Mouse (Mus musculus): Measurements from ENCODE around the gene Adcy9. TPM values are rescaled to one million over a fixed set of nuclear protein-coding genes. Genes with fewer than 3 reads are reported as not detected.

Adcy9 gene
- polyA plus RNA-seq, 1 experiment from 2014 or later: 4.0 TPM

- no peak overlapping the region for H3K27ac ChIP-seq (ENCODE audit: low read depth, low read length)
- H3K9ac ChIP-seq (ENCODE audit: low read depth, low read length): no peak overlapping the region
- no peak for ATAC-seq
- peaks cover 8% of the 10 kb centered on the region for H3K4me1 ChIP-seq (ENCODE audit: control insufficient read depth, insufficient read depth, low read depth, low read length)
- no peaks in the 10 kb centered on the region for H3K27me3 ChIP-seq (replicated peaks; ENCODE audit: control insufficient read depth, insufficient read depth, low read length)
- 83% methylated on average over 5 of the region's 5 CpGs for WGBS
- no peaks in the 10 kb centered on the region for H3K9me3 ChIP-seq (ENCODE audit: control insufficient read depth, low read length)
- H3K4me3 ChIP-seq (ENCODE audit: low read length): no peak overlapping the region
- no peaks in the 10 kb centered on the region for H3K36me3 ChIP-seq (ENCODE audit: control insufficient read depth, insufficient read depth, low read length)
- no peak overlapping the region for H3K4me2 ChIP-seq (ENCODE audit: low read length)
Measured at GRCm38 (mm10) chr16:4423613-4424012, 3.3 kb upstream of the Adcy9 start.

- Histone ChIP-seq H3K4me3 (ENCODE audit: low read length) (no peak overlapping the region), H3K27me3 (replicated peaks; ENCODE audit: control insufficient read depth, insufficient read depth, low read length) (no peaks in the 10 kb centered on the region), H3K27ac (ENCODE audit: low read depth, low read length) (no peak overlapping the region), H3K36me3 (ENCODE audit: control insufficient read depth, insufficient read depth, low read length) (no peaks in the 10 kb centered on the region), H3K4me2 (ENCODE audit: low read length) (no peak overlapping the region), H3K4me1 (ENCODE audit: control insufficient read depth, insufficient read depth, low read depth, low read length) (peaks cover 14% of the 10 kb centered on the region), H3K9ac (ENCODE audit: low read depth, low read length) (no peak overlapping the region), H3K9me3 (ENCODE audit: control insufficient read depth, low read length) (no peaks in the 10 kb centered on the region)
- WGBS: 93% methylated on average over 3 of the region's 3 CpGs
- no peak for ATAC-seq
Measured at GRCm38 (mm10) chr16:4422991-4423390, 2.7 kb upstream of the Adcy9 start.

- H3K4me1 ChIP-seq (ENCODE audit: control insufficient read depth, insufficient read depth, low read depth, low read length): peaks cover 44% of the 10 kb centered on the region
Measured at GRCm38 (mm10) chr16:4419546-4420297, 576 bp downstream of the Adcy9 start.

GRCm38 (mm10) chr16:4418776-4419545, 1.3 kb downstream of the Adcy9 start:
- no peaks in the 10 kb centered on the region for H3K9me3 ChIP-seq (ENCODE audit: control insufficient read depth, low read length)
- no peaks in the 10 kb centered on the region for H3K36me3 ChIP-seq (ENCODE audit: control insufficient read depth, insufficient read depth, low read length)
- peak overlapping the region; percentile 87 for H3K27ac ChIP-seq (ENCODE audit: low read depth, low read length)
- peak overlapping the region; percentile 56 for H3K4me3 ChIP-seq (ENCODE audit: low read length)
- peaks cover 51% of the 10 kb centered on the region for H3K4me1 ChIP-seq (ENCODE audit: control insufficient read depth, insufficient read depth, low read depth, low read length)
- H3K27me3 ChIP-seq (replicated peaks; ENCODE audit: control insufficient read depth, insufficient read depth, low read length): no peaks in the 10 kb centered on the region
- H3K9ac ChIP-seq (ENCODE audit: low read depth, low read length): peak overlapping the region; percentile 73
- peak; percentile 22; the same call in 1 of the 2 replicates for ATAC-seq
- 14% methylated on average over 32 of the region's 32 CpGs for WGBS
- peak overlapping the region; percentile 97 for H3K4me2 ChIP-seq (ENCODE audit: low read length)

More at GRCm38 (mm10) chr16:4419546-4420297, 576 bp downstream of the Adcy9 start:
- H3K27me3 ChIP-seq (replicated peaks; ENCODE audit: control insufficient read depth, insufficient read depth, low read length): no peaks in the 10 kb centered on the region
- no peaks in the 10 kb centered on the region for H3K9me3 ChIP-seq (ENCODE audit: control insufficient read depth, low read length)
- peak overlapping the region; percentile 56 for H3K4me3 ChIP-seq (ENCODE audit: low read length)
- 0% methylated on average over 69 of the region's 85 CpGs for WGBS
- peak overlapping the region; percentile 97 for H3K4me2 ChIP-seq (ENCODE audit: low read length)
- peak overlapping the region; percentile 73 for H3K9ac ChIP-seq (ENCODE audit: low read depth, low read length)
- H3K27ac ChIP-seq (ENCODE audit: low read depth, low read length): peak overlapping the region; percentile 87
- peak; percentile 86 for ATAC-seq
- H3K36me3 ChIP-seq (ENCODE audit: control insufficient read depth, insufficient read depth, low read length): no peaks in the 10 kb centered on the region

GRCm38 (mm10) chr16:4418072-4418471, 2.2 kb downstream of the Adcy9 start:
- Histone ChIP-seq H3K27me3 (replicated peaks; ENCODE audit: control insufficient read depth, insufficient read depth, low read length) (no peaks in the 10 kb centered on the region), H3K27ac (ENCODE audit: low read depth, low read length) (no peak overlapping the region), H3K36me3 (ENCODE audit: control insufficient read depth, insufficient read depth, low read length) (no peaks in the 10 kb centered on the region), H3K4me2 (ENCODE audit: low read length) (peak overlapping the region; percentile 97), H3K4me1 (ENCODE audit: control insufficient read depth, insufficient read depth, low read depth, low read length) (peaks cover 58% of the 10 kb centered on the region), H3K4me3 (ENCODE audit: low read length) (peak overlapping the region; percentile 56), H3K9me3 (ENCODE audit: control insufficient read depth, low read length) (no peaks in the 10 kb centered on the region), H3K9ac (ENCODE audit: low read depth, low read length) (no peak overlapping the region)
- ATAC-seq: no peak
- WGBS: 92% methylated on average over 11 of the region's 11 CpGs

GRCm38 (mm10) chr16:4417455-4417854, 2.8 kb downstream of the Adcy9 start:
- Histone ChIP-seq H3K27me3 (replicated peaks; ENCODE audit: control insufficient read depth, insufficient read depth, low read length) (no peaks in the 10 kb centered on the region), H3K36me3 (ENCODE audit: control insufficient read depth, insufficient read depth, low read length) (no peaks in the 10 kb centered on the region), H3K9me3 (ENCODE audit: control insufficient read depth, low read length) (no peaks in the 10 kb centered on the region), H3K27ac (ENCODE audit: low read depth, low read length) (no peak overlapping the region), H3K4me3 (ENCODE audit: low read length) (peak overlapping the region; percentile 56), H3K4me1 (ENCODE audit: control insufficient read depth, insufficient read depth, low read depth, low read length) (peaks cover 59% of the 10 kb centered on the region), H3K4me2 (ENCODE audit: low read length) (peak overlapping the region; percentile 97), H3K9ac (ENCODE audit: low read depth, low read length) (no peak overlapping the region)
- no peak for ATAC-seq
- WGBS: 78% methylated on average over 7 of the region's 7 CpGs

GRCm38 (mm10) chr16:4414881-4415585, 5.3 kb downstream of the Adcy9 start:
- Histone ChIP-seq H3K4me3 (ENCODE audit: low read length) (peak overlapping the region; percentile 21), H3K9me3 (ENCODE audit: control insufficient read depth, low read length) (no peaks in the 10 kb centered on the region), H3K27ac (ENCODE audit: low read depth, low read length) (no peak overlapping the region), H3K4me1 (ENCODE audit: control insufficient read depth, insufficient read depth, low read depth, low read length) (peaks cover 57% of the 10 kb centered on the region), H3K9ac (ENCODE audit: low read depth, low read length) (peak overlapping the region; percentile 43), H3K36me3 (ENCODE audit: control insufficient read depth, insufficient read depth, low read length) (peaks cover 4% of the 10 kb centered on the region; the same call in 1 of the 2 replicates), H3K4me2 (ENCODE audit: low read length) (peak overlapping the region; percentile 97), H3K27me3 (replicated peaks; ENCODE audit: control insufficient read depth, insufficient read depth, low read length) (no peaks in the 10 kb centered on the region)
- WGBS: 79% methylated on average over 8 of the region's 8 CpGs
- ATAC-seq: no peak

GRCm38 (mm10) chr16:4413988-4414880, 6.1 kb downstream of the Adcy9 start:
- H3K36me3 ChIP-seq (ENCODE audit: control insufficient read depth, insufficient read depth, low read length): peaks cover 4% of the 10 kb centered on the region; the same call in 1 of the 2 replicates
- peak overlapping the region; percentile 97 for H3K4me2 ChIP-seq (ENCODE audit: low read length)
- H3K9me3 ChIP-seq (ENCODE audit: control insufficient read depth, low read length): no peaks in the 10 kb centered on the region
- peaks cover 57% of the 10 kb centered on the region for H3K4me1 ChIP-seq (ENCODE audit: control insufficient read depth, insufficient read depth, low read depth, low read length)
- ATAC-seq: no peak
- H3K27ac ChIP-seq (ENCODE audit: low read depth, low read length): no peak overlapping the region
- WGBS: 61% methylated on average over 9 of the region's 9 CpGs
- no peaks in the 10 kb centered on the region for H3K27me3 ChIP-seq (replicated peaks; ENCODE audit: control insufficient read depth, insufficient read depth, low read length)
- no peak overlapping the region for H3K4me3 ChIP-seq (ENCODE audit: low read length)
- H3K9ac ChIP-seq (ENCODE audit: low read depth, low read length): no peak overlapping the region
